Mouse (Mus musculus): ENCODE results near the gene Cnnm3. TPM values are rescaled to one million over a fixed set of nuclear protein-coding genes. Genes with fewer than 3 reads are reported as not detected.

Gene Cnnm3
- polyA plus RNA-seq, 1 experiment from 2014 or later: 3.5 TPM

- no peak overlapping the region for H3K4me2 ChIP-seq (ENCODE audit: low read depth, low read length)
- H3K36me3 ChIP-seq (replicated peaks; ENCODE audit: control insufficient read depth, insufficient read depth, low read depth, low read length): no peaks in the 10 kb centered on the region
- DNase-seq (ENCODE audit: low spot score): no peak
- no peak overlapping the region for H3K9ac ChIP-seq (replicated peaks; ENCODE audit: low read length)
- peaks cover 4% of the 10 kb centered on the region; the same call in 1 of the 2 replicates for H3K4me1 ChIP-seq (ENCODE audit: control insufficient read depth, insufficient read depth, low read length)
- 62% methylated on average over 4 of the region's 4 CpGs for WGBS
- no peak for ATAC-seq (replicated peaks; ENCODE audit: insufficient number of reproducible peaks, low FRiP score, low TSS enrichment, low read depth)
- no peaks in the 10 kb centered on the region for H3K9me3 ChIP-seq (replicated peaks; ENCODE audit: control insufficient read depth, low read length)
- H3K27me3 ChIP-seq (ENCODE audit: control insufficient read depth, insufficient read depth, low read length): no peaks in the 10 kb centered on the region
- no peak overlapping the region for H3K27ac ChIP-seq (replicated peaks; ENCODE audit: low read depth, low read length)
- H3K4me3 ChIP-seq (ENCODE audit: low read depth, low read length): no peak overlapping the region
Observed at GRCm38 (mm10) chr1:36563632-36564031, 52.0 kb downstream of the Cnnm3 start.

- no peak overlapping the region for H3K4me3 ChIP-seq (ENCODE audit: low read depth, low read length)
- DNase-seq (ENCODE audit: low spot score) (no peak), ATAC-seq (replicated peaks; ENCODE audit: insufficient number of reproducible peaks, low FRiP score, low TSS enrichment, low read depth) (no peak)
- H3K4me1 ChIP-seq (ENCODE audit: control insufficient read depth, insufficient read depth, low read length): peaks cover under 1% of the 10 kb centered on the region; the same call in 1 of the 2 replicates
- no peaks in the 10 kb centered on the region for H3K9me3 ChIP-seq (replicated peaks; ENCODE audit: control insufficient read depth, low read length)
- H3K36me3 ChIP-seq (replicated peaks; ENCODE audit: control insufficient read depth, insufficient read depth, low read depth, low read length): no peaks in the 10 kb centered on the region
- H3K4me2 ChIP-seq (ENCODE audit: low read depth, low read length): no peak overlapping the region
- no peak overlapping the region for H3K9ac ChIP-seq (replicated peaks; ENCODE audit: low read length)
- WGBS: 75% methylated on average over 6 of the region's 6 CpGs
- H3K27me3 ChIP-seq (ENCODE audit: control insufficient read depth, insufficient read depth, low read length): no peaks in the 10 kb centered on the region
- no peak overlapping the region for H3K27ac ChIP-seq (replicated peaks; ENCODE audit: low read depth, low read length)
Observed at GRCm38 (mm10) chr1:36564101-36564500, 52.4 kb downstream of the Cnnm3 start.

- no peak overlapping the region for H3K4me3 ChIP-seq (ENCODE audit: low read depth, low read length)
- H3K4me1 ChIP-seq (ENCODE audit: control insufficient read depth, insufficient read depth, low read length): no peaks in the 10 kb centered on the region
- no peaks in the 10 kb centered on the region for H3K27me3 ChIP-seq (ENCODE audit: control insufficient read depth, insufficient read depth, low read length)
- H3K36me3 ChIP-seq (replicated peaks; ENCODE audit: control insufficient read depth, insufficient read depth, low read depth, low read length): no peaks in the 10 kb centered on the region
- WGBS: 4% methylated on average over 2 of the region's 2 CpGs
- no peak overlapping the region for H3K27ac ChIP-seq (replicated peaks; ENCODE audit: low read depth, low read length)
- H3K9me3 ChIP-seq (replicated peaks; ENCODE audit: control insufficient read depth, low read length): no peaks in the 10 kb centered on the region
- 0 out of 2 replicates have a peak overlapping the region, but pooled peaks have one; percentile 9 for H3K9ac ChIP-seq (replicated peaks; ENCODE audit: low read length)
- no peak overlapping the region for H3K4me2 ChIP-seq (ENCODE audit: low read depth, low read length)
- ATAC-seq (replicated peaks; ENCODE audit: insufficient number of reproducible peaks, low FRiP score, low TSS enrichment, low read depth): no peak
- DNase-seq (ENCODE audit: low spot score): no peak
Observed at GRCm38 (mm10) chr1:36566425-36566824, 54.8 kb downstream of the Cnnm3 start.

GRCm38 (mm10) chr1:36567818-36568603 lies 56.3 kb downstream of the Cnnm3 start:
- H3K4me3 ChIP-seq (ENCODE audit: low read depth, low read length): no peak overlapping the region
- ATAC-seq (replicated peaks; ENCODE audit: insufficient number of reproducible peaks, low FRiP score, low TSS enrichment, low read depth): no peak
- H3K4me2 ChIP-seq (ENCODE audit: low read depth, low read length): no peak overlapping the region
- no peaks in the 10 kb centered on the region for H3K36me3 ChIP-seq (replicated peaks; ENCODE audit: control insufficient read depth, insufficient read depth, low read depth, low read length)
- DNase-seq (ENCODE audit: low spot score): no peak
- no peak overlapping the region for H3K27ac ChIP-seq (replicated peaks; ENCODE audit: low read depth, low read length)
- no peaks in the 10 kb centered on the region for H3K27me3 ChIP-seq (ENCODE audit: control insufficient read depth, insufficient read depth, low read length)
- H3K9ac ChIP-seq (replicated peaks; ENCODE audit: low read length): peak overlapping the region; percentile 25; the same call in 1 of the 2 replicates
- 42% methylated on average over 21 of the region's 21 CpGs for WGBS
- H3K9me3 ChIP-seq (replicated peaks; ENCODE audit: control insufficient read depth, low read length): no peaks in the 10 kb centered on the region
- no peaks in the 10 kb centered on the region for H3K4me1 ChIP-seq (ENCODE audit: control insufficient read depth, insufficient read depth, low read length)

- H3K9me3 ChIP-seq (replicated peaks; ENCODE audit: control insufficient read depth, low read length): no peaks in the 10 kb centered on the region
- no peaks in the 10 kb centered on the region for H3K4me1 ChIP-seq (ENCODE audit: control insufficient read depth, insufficient read depth, low read length)
- no peak overlapping the region for H3K4me3 ChIP-seq (ENCODE audit: low read depth, low read length)
- no peaks in the 10 kb centered on the region for H3K36me3 ChIP-seq (replicated peaks; ENCODE audit: control insufficient read depth, insufficient read depth, low read depth, low read length)
- WGBS: 79% methylated on average over 4 of the region's 4 CpGs
- no peak for DNase-seq (ENCODE audit: low spot score)
- no peak overlapping the region for H3K27ac ChIP-seq (replicated peaks; ENCODE audit: low read depth, low read length)
- no peak for ATAC-seq (replicated peaks; ENCODE audit: insufficient number of reproducible peaks, low FRiP score, low TSS enrichment, low read depth)
- H3K9ac ChIP-seq (replicated peaks; ENCODE audit: low read length): no peak overlapping the region; the same call in 1 of the 2 replicates
- H3K27me3 ChIP-seq (ENCODE audit: control insufficient read depth, insufficient read depth, low read length): no peaks in the 10 kb centered on the region
- H3K4me2 ChIP-seq (ENCODE audit: low read depth, low read length): no peak overlapping the region
Observed at GRCm38 (mm10) chr1:36568776-36569175, 57.1 kb downstream of the Cnnm3 start.

- no peak for DNase-seq (ENCODE audit: low spot score)
- no peaks in the 10 kb centered on the region for H3K4me1 ChIP-seq (ENCODE audit: control insufficient read depth, insufficient read depth, low read length)
Observed at GRCm38 (mm10) chr1:36569694-36570276, 58.1 kb downstream of the Cnnm3 start.

GRCm38 (mm10) chr1:36570320-36570719 lies 58.7 kb downstream of the Cnnm3 start:
- ATAC-seq (replicated peaks; ENCODE audit: insufficient number of reproducible peaks, low FRiP score, low TSS enrichment, low read depth): no peak

More at GRCm38 (mm10) chr1:36569694-36570276, 58.1 kb downstream of the Cnnm3 start:
- no peak overlapping the region for H3K9ac ChIP-seq (replicated peaks; ENCODE audit: low read length)
- 51% methylated on average over 7 of the region's 7 CpGs for WGBS
- H3K9me3 ChIP-seq (replicated peaks; ENCODE audit: control insufficient read depth, low read length): no peaks in the 10 kb centered on the region
- no peak overlapping the region for H3K4me3 ChIP-seq (ENCODE audit: low read depth, low read length)
- ATAC-seq (replicated peaks; ENCODE audit: insufficient number of reproducible peaks, low FRiP score, low TSS enrichment, low read depth): no peak
- no peaks in the 10 kb centered on the region for H3K36me3 ChIP-seq (replicated peaks; ENCODE audit: control insufficient read depth, insufficient read depth, low read depth, low read length)
- H3K27ac ChIP-seq (replicated peaks; ENCODE audit: low read depth, low read length): no peak overlapping the region
- H3K27me3 ChIP-seq (ENCODE audit: control insufficient read depth, insufficient read depth, low read length): no peaks in the 10 kb centered on the region
- no peak overlapping the region for H3K4me2 ChIP-seq (ENCODE audit: low read depth, low read length)

GRCm38 (mm10) chr1:36571627-36572026 lies 60.0 kb downstream of the Cnnm3 start:
- Histone ChIP-seq H3K4me1 (ENCODE audit: control insufficient read depth, insufficient read depth, low read length) (no peaks in the 10 kb centered on the region), H3K27ac (replicated peaks; ENCODE audit: low read depth, low read length) (no peak overlapping the region), H3K4me3 (ENCODE audit: low read depth, low read length) (no peak overlapping the region), H3K9ac (replicated peaks; ENCODE audit: low read length) (no peak overlapping the region), H3K27me3 (ENCODE audit: control insufficient read depth, insufficient read depth, low read length) (no peaks in the 10 kb centered on the region), H3K9me3 (replicated peaks; ENCODE audit: control insufficient read depth, low read length) (no peaks in the 10 kb centered on the region), H3K36me3 (replicated peaks; ENCODE audit: control insufficient read depth, insufficient read depth, low read depth, low read length) (no peaks in the 10 kb centered on the region), H3K4me2 (ENCODE audit: low read depth, low read length) (no peak overlapping the region)
- ATAC-seq (replicated peaks; ENCODE audit: insufficient number of reproducible peaks, low FRiP score, low TSS enrichment, low read depth) (no peak; the same call in 1 of the 2 replicates), DNase-seq (ENCODE audit: low spot score) (no peak)
- WGBS: 29% methylated on average over 6 of the region's 6 CpGs

More at GRCm38 (mm10) chr1:36570320-36570719, 58.7 kb downstream of the Cnnm3 start:
- Histone ChIP-seq H3K36me3 (replicated peaks; ENCODE audit: control insufficient read depth, insufficient read depth, low read depth, low read length) (no peaks in the 10 kb centered on the region), H3K4me3 (ENCODE audit: low read depth, low read length) (no peak overlapping the region), H3K4me1 (ENCODE audit: control insufficient read depth, insufficient read depth, low read length) (no peaks in the 10 kb centered on the region), H3K27ac (replicated peaks; ENCODE audit: low read depth, low read length) (no peak overlapping the region), H3K27me3 (ENCODE audit: control insufficient read depth, insufficient read depth, low read length) (no peaks in the 10 kb centered on the region), H3K4me2 (ENCODE audit: low read depth, low read length) (no peak overlapping the region), H3K9me3 (replicated peaks; ENCODE audit: control insufficient read depth, low read length) (no peaks in the 10 kb centered on the region), H3K9ac (replicated peaks; ENCODE audit: low read length) (no peak overlapping the region)
- DNase-seq (ENCODE audit: low spot score): no peak
- 89% methylated on average over 5 of the region's 5 CpGs for WGBS
